Mouse (Mus musculus) E14TG2a.4 (cell line): ENCODE results near the gene Wwox.

Experiments used
- CTCF ChIP-seq: conservative IDR thresholded peaks from 2 replicates; pipeline ENCODE4 v1.5.1; 2014; ENCODE audit warnings: low read length
- NANOG ChIP-seq: IDR thresholded peaks from 2 replicates; pipeline ENCODE4 v1.6.1; 2014; ENCODE audit warnings: borderline replicate concordance, low read length, mixed read lengths

DNA sequence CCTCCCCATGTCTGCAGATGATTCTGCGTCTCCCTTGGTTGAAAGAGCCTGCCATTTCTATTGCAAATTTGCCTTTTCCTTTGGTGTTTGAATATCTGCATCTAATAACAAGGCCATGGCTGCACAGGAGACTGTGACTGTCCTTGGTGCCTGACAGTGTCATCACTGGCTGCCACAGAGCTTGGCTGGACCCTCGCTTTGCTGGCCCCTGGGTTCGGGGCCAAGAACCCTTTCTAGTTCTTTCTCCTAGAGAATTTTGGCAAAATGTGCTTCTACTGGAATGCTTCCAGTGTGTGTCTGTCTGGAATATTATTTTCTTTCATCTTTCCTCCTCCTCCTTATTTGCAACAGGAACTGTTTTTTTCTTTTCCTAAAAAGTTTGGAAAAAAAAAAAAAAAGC is 565.6 kb downstream of the Wwox start:
- TF ChIP-seq CTCF (no peak), NANOG (no peak)
